Mouse (Mus musculus): ENCODE measurements around the gene Chrna3.

Gene Chrna3

DNA sequence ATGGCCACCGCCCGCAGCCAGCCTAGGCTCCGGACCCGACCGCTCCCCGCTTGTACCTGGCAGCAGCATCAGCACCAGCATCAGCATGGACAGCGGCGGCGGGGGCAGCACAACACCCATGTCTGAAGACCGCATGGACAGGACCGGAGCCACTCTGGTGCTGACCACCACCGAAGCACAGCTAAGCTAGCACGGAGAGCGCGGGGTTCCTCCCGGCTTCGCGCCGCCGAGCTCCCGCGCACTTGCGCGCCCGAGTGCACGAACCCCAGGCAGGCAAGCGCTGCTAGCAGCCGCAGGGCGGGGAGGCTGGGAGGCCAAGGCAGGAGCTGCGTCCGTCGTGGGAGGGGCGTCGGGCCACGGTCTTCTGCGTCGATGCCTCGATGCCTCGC, at the start of gene Chrna3:
Gene Chrna3, minus strand, starts transcription at position 288 of the 389 bp plus-strand sequence.
- peak; percentile 14 for DNase-seq

GRCm38 (mm10) chr9:55067965-55068265, 41.6 kb upstream of the Chrna3 start:
- no peak for DNase-seq

DNA sequence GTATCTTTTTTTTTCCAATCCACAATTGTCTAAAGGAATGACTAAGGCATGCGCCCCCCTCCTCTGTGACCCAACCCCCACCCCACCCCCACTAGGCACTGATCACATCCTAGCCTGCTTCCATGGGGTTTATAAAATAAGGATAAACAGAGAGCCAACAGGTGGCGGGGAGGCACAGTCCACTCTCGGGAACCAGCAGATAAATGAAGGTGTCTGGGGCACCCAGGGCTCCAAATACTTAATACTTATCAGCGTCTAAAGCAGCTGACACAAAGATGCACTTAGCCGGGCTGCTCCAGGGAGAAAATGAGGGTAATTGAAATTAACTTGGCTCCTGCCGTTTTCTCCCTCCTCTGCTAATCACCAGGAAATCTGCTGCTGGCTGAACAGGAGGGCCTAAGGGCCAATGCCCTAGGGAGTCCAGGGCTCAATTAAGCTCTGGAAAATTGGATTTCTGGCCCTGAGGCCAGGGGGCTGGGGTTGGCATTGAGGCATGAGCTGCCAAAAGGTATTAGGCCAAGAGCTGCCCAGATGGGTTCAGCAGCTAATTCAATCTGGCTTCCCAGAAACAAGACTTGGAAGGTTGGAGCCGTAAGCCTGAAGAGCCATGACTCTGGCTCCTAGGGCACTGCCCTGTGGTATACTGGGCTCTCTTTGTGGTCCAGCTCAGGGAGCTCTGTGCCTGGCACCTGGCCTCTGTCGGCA, 41.0 kb upstream of the Chrna3 start:
- no peak for DNase-seq

DNA sequence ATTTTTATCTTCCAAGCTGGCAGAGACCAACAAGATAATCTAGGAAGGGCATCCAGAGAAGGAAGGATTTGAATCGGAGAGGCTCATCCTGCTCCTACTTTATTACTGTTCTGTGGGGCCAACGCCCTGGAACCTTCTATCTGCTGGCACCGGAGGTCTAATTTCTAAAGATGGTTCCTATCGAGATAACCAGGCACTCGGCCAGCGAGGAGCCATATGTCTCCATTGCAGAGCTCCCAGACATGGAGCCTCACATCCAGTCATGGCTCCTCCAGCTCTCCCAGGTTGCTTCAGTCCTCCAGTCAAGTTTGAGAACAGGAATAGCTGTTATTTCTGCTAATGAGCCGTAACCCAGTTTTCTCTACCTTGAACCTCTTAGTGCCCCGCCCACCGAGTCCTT, 38.9 kb upstream of the Chrna3 start:
- DNase-seq = peak; percentile 68

DNA sequence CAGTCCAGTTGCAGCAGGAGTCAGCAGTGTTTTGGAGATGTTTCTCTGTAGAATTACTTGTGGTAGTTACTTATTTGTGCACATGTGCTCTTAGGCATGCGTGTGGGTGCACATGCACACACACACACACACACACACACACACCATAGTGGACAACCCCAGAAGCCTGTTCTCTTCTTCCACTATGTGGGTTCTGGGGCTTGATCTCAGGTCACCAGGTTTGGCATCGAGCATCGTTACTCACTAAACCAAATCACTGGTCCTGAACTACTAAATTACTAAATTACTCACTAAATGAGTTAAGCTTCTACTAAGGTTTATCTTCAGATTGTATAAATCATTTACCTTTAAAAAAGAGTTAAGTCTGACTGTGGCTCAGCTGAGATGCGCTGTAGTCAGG, 31.7 kb upstream of the Chrna3 start:
- DNase-seq = no peak

DNA sequence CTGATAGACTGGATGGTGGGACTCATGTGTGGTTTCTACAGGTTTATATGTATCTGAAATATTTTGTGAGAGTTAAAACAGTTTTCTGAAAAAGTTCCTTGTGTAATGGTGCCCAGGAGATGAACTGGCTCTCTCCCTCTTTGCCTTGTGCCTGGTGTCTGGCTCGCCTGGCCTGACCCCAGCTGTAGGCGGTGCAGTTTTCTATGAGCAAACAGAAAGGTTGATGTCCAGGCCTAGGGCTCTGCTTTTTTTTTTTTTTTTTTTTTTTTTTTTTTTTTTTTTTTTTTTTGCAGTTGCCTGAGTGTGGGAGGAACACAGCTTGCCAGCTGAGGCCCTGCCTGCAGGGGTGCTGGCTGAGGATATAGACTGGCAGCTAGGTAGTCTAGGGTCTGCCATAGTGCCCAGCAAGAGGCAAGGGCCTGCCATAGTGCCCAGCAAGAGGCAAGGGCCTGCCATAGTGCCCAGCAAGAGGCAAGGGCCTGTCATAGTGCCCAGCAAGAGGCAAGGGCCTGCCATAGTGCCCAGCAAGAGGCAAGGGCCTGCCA, 29.1 kb upstream of the Chrna3 start:
- DNase-seq = no peak

- no peak for DNase-seq
Observed at GRCm38 (mm10) chr9:55048211-55048880, 22.0 kb upstream of the Chrna3 start, which contains the start of gene Chrnb4. TSS of gene Chrnb4 (minus strand) at chr9:55048779.

- DNase-seq = no peak
Observed at GRCm38 (mm10) chr9:55046764-55047163, 20.4 kb upstream of the Chrna3 start.

- no peak for DNase-seq
Observed at GRCm38 (mm10) chr9:55045001-55045400, 18.6 kb upstream of the Chrna3 start.

GRCm38 (mm10) chr9:55043688-55044087, 17.3 kb upstream of the Chrna3 start:
- DNase-seq = no peak

DNA sequence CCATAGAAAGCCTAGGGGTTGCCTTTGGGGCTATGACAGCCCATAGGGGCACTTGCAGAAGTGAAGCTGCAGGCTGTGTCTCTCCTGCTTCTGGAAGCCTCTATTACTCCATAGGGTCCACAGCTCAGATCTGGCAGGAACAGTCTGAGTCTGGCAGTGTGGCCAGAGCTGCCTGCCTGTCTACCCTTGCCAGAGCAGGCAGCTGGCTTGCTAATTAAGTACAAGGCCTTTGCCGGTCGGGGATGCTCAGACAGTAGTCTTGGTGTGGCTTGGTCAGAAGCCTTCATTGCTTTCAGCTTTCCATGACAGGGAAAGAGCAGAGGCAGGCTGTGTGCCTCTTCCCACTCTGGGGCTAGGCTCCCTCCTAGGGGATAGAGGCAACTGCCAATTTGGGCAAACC, 15.0 kb upstream of the Chrna3 start:
- no peak for DNase-seq

- DNase-seq = no peak
Observed at GRCm38 (mm10) chr9:55039983-55040382, 13.6 kb upstream of the Chrna3 start.

GRCm38 (mm10) chr9:55038948-55039347, 12.6 kb upstream of the Chrna3 start:
- no peak for DNase-seq

- no peak for DNase-seq
Observed at GRCm38 (mm10) chr9:55031435-55032167, 5.2 kb upstream of the Chrna3 start.

DNA sequence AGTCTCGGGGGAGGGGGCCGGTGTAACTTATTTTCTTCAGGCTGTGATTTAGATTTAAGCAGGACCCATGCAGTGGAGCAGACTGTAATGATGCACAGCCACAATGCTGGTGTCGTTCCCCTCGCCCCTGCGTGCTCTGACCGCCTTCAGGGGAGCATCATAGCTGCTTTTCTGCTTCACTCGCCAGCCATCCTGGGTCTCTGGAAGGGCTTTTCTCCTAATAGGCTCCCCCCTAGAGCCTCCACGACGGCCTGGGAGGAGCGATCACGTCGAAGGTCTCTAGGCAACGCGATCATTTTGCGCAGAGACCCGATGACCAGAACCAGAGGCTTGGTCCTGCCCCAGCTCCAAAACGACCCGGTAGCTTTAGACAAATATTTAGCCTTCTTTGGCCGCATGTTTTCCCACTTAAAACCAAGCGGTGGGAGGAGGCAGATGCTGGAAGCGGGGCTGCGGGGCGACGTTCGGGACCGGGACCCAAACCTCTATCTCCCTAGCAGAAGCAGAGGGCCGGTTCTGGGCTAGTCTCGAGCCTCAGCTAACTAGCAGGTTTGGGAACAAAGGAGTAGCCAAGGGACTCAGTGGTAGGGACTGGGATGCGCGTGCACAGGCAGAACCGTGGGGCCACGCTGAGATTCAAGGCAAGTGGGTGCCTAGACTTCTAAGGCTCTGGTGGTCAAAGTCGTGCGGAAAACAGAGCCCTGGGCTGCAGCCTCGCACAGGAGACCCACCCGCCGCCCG, 658 bp downstream of the Chrna3 start:
- no peak for DNase-seq

DNA sequence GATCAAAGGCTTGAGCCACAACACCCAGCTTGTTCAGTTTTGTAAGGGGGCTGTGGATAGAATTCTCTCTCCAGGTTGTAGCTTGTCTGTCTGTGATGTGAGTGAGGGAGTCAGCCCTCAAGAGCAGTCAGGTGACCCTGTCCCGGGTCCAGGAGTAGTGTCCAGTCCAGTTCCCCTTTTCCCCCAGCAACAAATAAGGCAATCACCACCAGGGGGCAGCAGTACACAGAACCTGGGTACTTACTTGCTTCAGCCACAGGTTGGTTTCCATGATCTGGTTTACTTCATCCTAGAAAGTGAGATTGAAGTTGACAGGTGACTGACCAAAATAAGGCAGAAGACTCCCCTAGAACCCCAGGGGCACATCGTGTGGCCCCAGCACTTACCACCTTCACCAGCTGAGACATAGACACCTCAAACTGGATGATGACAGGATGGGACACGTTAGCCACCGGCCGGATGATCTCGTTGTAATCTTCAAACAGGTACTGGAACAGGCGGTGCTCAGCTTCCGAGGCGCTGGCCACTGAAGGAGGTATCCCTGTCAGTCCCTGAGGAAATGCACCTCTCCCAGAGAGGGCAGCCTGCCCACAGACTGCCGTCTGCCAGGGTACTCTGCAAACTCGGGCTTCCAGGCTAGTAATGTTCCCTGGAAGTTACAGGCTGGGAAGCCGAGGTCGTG, 2.3 kb downstream of the Chrna3 start:
- peak; percentile 87 for DNase-seq

DNA sequence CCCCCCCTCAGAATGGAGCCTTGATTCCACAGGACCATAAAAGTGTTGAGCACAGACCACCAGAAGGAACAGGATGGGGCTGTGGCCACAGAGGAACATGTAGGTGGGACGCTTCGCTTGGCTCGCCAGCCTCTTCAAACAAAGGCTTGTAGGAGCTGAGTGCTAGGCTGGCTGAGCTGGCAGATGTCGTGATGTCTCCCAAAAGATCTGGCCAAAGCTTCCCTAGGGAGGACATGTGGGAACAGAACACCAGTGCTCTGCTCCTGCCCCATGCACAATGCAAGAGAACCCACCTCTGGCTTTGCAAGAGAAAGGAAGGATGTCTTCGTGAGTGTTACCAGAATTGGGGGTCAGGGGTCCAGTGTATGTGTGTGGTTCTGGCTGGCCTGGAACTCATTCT, 3.0 kb downstream of the Chrna3 start:
- no peak for DNase-seq

GRCm38 (mm10) chr9:55016926-55017325, 9.4 kb downstream of the Chrna3 start:
- no peak for DNase-seq

GRCm38 (mm10) chr9:55010588-55011350, 15.6 kb downstream of the Chrna3 start:
- DNase-seq = no peak

DNA sequence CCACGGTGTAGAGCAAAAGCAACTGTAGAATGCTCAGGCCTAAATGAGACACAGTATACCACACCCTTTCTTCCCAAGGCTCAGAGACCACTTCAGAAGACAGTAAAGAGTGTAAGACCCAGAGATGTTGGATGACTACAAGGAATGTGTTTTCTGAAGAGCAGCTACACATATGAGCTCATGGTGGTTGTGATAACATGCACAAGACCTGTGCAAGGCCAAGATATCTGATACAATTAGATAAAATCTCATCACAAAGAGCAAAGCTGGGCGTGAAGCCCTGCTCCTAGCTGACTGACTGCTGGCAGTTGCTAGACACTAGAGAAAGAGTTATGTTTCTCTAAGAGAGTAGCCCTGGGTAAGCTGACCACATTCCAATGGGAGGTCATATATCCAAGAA, 16.7 kb downstream of the Chrna3 start:
- DNase-seq = no peak

GRCm38 (mm10) chr9:55003609-55004008, 22.8 kb downstream of the Chrna3 start:
- no peak for DNase-seq

DNA sequence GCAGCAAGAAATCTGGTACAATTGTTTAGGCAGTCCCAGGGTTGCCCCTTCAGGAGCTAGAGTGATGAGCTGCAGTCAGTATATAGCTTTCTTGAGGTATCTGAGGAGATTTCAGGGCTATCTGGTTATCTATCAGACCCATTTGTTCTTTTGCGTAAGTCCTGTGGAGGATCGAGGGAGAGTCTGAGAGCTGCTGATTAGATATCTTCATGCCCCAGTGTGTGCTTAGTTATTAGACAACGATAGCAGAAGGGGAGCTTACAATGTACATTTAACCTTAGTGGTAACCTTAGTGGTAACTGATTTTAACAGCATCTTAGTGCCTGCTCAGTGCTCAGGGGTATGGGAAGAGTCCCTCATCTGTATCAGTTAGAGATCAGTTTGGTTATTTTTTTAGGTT, 30.7 kb downstream of the Chrna3 start:
- DNase-seq = no peak

All from cerebellum, adult 8-10 months (tissue).